Mouse (Mus musculus) adrenal gland (tissue): Measurements from ENCODE around the gene Lin28a.

ENCODE experiments used
- intact Hi-C: fragments of 180-260 bp; cut with DNase I; formaldehyde crosslinking; loops from one replicate; pipeline ENCODE4 v1.15.1; 2025
- long read RNA-seq, 2 experiments: library from polyadenylated mRNA; unstranded; transcript quantifications; one replicate each; pipeline ENCODE4 v2.0.0; 2020; ENCODE audit warnings: borderline replicate concordance in 1 of 2; ENCODE audit not compliant: insufficient replicate concordance in 1 of 2

The Lin28a gene
- long read RNA-seq, experiment 1: 0 reads
- long read RNA-seq, experiment 2: 0 reads

DNA sequence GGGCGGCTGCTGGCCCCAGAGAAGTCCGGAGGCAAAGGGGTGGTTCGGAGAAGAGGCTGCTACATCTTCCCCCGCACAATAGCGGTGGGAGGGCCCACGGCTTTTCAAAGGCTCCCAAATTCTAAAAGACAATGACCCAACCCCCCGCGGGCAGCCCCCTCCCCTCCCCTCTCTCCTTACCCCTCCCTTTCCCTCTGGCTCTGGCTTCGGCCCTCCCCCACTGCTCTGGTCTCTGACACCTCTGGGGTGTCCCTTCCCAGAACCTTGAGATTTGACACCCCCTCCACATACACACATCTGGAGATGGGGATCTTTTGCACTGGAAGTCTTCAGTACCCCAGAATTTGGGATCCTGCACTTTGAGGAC lies at the start of gene Lin28a:
TSS of gene Lin28a (minus strand) at position 63 of the 367 bp plus-strand sequence.
- intact Hi-C loops: no loop called here

DNA sequence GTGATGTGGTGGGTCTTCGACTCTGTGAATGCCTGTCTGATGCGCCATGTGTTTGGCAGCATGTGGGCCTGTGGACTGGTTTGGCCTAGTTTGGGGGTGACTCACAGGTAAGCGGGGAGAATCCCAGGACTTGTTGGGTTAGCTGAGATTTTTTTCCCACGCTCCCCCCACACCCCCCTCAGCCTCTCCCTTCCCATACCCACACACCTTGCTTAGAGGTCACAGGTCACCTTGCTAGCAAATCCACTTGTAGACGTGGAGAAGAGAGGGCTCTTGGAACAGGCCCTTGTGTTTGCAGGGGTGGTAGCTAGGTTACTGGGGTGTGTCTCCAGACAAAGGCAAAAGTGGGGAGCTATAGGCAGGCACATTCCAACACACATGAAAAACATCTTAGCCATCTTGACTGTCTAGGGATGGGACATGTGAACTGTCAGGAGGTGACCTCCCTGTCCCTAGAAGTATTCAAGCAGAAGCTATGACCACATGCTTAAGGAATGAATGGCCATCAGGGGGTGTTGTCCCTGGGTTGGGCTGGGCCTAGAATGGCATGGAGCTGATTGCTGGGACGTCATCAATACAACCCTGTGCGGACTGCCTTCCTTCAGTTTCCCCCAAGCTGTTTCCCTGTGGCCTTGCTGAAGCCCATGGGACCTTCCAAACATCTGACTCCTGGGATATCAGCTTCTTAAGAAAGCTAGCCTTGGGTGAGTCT lies 49.3 kb upstream of the Lin28a start:
- intact Hi-C loops: no loop called here

DNA sequence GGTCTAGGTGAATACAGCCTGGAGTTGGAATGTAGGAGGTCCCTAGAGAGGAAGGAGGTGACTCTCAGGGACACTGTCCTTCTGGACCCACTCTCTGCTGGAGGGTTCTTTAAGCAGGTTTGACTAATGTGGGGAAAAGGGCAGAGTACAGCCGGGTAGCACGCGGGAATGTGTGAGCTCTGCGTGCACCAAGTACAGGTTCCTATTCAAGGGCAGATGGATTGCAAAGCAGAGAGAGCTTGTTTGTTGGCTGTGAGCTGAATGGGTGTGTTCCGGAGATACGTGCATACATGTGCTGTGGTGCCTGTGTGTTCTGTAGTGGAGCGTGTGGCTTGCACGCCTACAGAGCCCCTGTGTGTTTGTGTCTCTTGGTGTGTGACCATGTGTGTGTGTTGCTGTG lies 48.7 kb upstream of the Lin28a start:
- intact Hi-C loops: no loop called here

DNA sequence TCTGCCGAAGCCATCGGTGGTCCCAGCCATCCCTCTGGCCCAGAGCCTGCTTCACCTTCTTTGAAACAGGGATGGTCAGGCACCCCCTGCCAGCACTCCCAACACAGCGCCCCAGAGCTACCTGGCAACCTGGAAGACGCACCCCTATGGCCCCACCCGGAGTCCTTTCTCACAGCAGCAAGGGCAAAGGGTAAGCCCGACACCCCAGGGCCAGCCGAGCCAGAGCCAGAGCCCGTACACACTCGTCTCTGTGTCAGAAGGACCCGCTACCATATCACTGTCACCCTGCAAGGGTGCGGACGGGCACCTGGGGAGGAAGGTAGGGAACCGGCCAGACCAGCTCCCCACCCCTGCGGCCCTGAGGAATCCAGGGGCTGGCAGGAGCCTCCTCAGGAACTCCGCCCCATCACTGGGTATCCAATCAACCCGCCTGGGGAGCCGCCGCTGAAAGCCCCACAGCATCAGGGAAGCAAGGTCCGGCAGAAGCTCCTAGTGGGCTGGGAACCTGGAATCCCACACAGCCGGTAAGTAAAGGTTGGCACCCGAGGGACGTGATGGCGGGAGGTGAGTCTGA lies 46.9 kb upstream of the Lin28a start:
- intact Hi-C loops: no loop called here

DNA sequence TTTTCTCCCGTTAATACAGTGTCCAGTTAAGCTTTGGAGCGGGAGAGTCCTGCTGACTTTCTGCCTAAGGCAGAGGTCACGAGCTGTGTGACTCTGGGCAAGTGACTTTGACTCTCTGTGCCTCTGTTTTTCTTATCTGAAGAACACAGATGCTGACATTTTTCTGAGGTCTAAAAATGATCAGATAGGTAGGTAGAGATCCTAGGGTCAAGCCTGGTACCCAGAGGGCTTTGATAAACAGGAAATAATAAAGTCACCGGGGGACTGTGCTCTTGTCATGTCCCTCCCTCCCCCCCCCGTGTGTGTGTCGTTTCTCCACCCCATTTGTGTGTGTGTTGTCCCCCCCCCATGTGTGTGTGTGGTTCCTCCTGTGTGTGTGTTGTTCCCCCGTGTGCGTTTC lies 43.9 kb upstream of the Lin28a start:
- intact Hi-C loops: no loop called here

DNA sequence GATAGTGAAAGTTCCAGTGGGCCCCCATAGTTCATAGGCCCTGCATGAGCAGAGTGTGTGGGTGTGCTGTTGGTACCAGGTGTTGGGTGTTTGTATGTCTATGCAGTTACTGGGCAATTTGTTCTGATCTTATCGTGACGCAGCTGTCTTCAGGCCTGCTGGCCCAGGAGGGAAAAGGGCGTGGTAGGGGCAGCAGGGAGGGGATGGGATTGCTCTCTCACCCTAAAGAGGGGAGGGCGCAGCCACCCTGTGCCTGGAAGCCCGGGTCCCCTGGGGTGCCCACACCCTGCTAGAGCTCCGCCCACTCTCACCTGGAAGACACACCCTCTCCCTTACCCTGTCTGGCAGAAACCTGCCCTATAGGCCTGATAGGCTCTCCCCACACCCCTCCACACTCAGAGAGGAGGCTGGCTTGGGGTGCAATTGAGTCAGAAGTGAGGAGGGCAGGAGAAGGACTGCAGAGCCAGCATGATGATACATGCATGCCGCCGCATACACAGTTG lies 43.4 kb upstream of the Lin28a start:
- intact Hi-C loops: no loop called here

DNA sequence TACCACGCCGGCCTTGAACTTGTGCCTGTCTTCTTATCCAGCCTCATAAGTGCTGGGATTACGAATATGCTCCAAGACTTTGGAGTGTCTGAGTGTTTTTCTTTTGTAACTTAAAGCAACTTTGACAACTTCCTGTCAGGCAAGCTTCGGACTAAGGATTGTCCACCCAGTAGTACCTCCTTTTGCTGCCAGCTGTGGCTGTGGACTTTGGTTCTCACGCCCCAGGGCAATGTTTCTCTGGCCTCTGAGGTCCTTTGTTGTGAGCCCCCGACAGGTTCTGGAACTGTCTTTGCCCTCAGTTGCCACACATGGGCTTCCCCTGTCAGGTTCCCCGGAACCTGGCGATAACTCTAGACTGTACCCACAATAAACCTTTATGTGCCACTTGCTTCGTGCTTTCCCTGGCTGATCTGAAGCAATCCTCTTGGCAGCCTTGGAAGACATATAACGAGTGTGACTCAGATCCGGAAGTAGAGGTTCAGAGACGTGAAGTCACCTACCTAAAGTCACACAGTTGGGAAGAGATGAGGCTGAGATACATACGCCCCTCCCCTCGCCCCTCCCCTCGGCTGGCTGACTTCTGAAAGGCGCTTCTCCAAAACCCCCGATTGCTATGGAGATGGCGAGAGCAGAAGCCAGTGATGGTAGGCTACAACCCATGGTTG lies 42.7 kb upstream of the Lin28a start:
- intact Hi-C loops: no loop called here

DNA sequence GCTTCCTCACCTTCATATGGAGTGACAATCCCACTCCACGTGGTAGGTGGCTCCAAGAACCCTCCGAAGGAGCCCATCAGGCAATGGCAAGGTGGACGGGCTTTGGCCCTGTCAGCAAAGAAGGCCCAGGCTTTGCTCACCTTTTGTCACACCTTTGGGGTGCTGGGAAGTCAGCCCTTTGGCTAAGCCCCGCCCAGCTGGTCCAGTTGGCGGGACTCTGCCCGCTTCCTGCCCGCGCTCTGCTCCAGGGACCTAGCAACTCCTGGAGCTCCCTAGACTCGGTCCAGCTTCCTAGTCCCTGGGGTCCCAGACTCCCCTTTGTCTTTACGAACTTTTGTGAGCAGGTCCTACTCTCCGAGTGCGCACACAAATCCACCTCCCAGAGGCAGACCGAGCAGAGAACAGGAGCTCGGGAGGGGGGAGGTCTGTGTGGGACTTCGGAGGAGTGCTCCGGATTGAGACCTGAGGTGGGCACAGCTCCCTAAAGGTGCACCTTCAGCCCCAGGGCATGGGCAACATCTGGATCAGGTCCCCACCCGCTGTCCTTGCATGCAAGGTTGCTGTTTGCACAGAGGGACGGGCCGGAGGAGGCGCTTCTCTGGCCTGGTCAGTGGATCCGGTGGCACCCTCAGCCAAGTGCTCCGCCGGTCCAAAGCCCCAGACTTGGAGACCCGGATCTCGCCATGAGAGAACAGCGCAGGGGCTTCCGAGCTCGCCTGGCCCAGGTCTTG lies 41.7 kb upstream of the Lin28a start, which contains the start of gene Crybg2:
TSS of gene Crybg2 (plus strand) at position 681 of the 731 bp plus-strand sequence.
- intact Hi-C loops: no loop called here

DNA sequence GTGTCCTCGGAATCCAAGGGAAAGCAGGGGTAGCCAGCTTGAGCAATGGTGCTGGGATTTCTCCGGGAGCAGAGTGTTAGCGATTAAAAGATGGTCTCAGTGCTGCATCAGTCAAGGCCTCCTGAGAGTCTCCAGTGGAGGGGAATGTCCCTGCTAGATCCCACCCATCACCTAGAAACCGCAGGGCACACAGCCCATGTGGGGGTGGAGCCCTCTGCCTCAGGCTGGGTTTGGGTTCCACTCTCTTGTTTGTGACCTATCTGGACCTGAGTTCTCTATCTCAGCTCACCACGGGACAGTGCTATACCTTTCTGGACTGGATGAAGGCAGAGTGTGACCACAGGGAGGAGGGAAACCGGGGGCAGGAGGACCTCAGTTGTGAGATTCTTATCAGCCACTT lies 40.3 kb upstream of the Lin28a start:
- intact Hi-C loops: no loop called here

DNA sequence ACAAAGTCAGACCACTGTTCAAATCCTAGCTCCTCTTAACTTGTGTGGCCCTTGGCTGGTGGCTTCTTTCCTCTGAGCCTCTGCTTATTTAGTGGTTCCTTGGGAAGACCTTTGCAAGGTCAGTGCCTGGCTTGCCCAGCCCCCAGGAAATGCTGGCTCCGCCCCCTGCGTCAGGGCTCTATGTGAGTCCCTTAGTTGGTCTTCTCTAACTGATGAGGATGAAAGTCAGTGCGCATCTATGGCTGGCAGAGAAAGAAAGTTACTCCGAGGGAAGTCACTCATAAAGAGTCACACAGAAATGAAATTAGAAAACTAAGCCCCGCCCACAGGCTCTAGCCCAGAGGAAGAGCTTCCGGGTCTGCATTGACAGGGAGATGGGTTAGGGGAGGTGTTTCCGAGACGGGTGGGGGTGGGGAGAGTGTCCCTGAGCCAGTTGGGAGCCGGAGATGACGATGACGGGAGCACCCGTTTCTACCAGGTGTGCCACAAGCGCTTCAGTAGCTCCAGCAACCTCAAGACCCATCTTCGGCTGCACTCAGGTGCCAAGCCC lies 39.6 kb upstream of the Lin28a start:
- intact Hi-C loops: no loop called here

DNA sequence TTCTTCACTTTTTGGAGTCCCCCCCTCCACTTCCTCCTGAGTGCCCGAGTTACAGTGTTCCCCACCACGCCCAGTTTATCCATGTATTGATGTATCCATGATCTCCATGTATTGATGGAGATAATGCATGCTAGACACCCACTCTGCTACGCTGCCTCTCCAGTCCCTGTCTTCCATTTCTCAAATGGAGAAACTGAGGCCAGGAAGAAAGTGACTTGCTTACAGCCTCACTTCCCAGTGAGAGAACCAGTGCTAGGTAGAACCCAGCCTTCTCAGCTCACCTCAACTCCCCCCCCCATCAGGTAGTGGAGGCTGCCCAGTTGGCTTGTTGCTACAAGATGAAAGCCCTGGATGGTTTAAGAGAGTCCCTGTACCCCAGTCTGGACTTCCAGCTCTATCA lies 34.9 kb upstream of the Lin28a start, which contains the start of gene Zfp683:
TSS of gene Zfp683 (plus strand) at position 301 of the 400 bp plus-strand sequence.
- intact Hi-C loops: no loop called here

DNA sequence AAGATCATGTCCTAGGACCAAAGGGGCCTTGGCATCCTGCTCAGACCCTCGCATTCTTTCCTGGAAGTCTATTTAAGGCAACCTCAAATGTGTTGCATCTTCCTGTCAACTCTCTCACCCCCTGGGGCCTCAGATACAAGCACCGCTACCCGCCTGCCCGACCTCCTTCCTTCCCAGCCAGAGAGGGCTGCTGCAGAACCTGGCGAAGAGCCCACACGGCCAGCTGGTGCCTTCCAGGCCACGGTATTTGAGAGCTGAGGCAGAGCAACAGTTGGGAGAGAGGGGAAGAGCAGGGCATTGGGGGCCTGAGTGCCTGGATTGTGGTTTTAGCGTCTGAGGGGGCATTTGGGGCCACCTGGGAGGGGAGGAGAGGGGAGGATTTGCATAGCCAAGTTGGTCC lies 33.9 kb upstream of the Lin28a start:
- intact Hi-C loops: no loop called here

DNA sequence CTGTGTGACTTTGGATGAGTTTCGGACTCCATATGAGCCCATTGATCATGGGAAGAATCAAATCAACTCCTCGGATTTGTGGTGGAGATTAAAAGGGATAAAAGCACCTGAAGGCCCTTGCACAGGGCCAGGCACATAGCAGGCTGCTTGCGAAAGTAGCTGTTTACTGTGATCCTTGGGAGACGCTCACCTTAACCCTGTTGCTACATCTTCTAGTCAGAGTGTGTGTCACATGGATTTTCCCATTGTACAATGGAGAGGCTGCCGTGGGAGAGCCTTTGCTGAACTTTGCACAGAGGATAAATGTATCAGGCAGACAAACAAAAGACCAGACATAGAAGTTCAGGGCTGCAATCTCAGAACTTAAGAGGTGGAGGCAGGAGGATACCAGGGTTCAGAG lies 33.3 kb upstream of the Lin28a start:
- intact Hi-C loops: no loop called here

DNA sequence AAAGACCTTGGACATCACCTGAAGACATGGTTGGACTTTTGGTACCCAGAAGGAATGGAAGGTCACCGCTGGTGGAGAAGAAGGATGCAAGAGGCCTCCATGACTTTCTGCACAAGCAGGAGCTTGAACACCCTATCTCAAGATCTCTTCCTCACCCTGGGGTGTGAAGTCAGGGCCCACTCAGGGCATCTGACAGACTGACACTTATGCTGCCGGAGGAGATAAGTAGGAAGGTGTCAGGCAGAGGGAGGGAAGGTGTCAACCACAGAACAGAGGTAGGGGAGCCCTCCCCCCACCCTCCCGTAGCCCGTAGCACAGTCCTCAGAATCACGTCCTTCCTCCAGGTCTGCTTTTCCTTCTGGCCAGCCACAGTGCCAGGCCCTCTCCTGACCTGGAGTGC lies 29.0 kb upstream of the Lin28a start:
- intact Hi-C loops: no loop called here

DNA sequence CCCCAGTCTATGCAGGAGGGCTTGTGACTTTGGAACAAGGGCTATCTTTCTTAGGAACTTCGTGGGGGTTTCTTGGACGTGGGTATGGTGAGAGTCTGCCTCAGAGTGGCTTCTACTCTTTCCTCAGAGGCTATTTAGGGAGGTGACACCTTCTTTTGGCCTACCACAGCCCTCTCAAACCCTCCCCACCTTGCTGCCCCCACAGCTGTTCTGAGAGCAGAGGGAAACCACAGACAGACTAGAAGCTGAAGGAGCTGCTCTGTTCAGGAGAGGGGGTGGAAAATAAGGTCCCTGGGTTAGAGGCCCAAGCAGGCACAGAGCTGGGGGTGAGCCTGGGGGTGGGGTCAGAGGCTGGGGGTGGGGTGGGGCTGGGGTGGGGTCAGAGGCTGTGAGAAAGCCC lies 24.4 kb upstream of the Lin28a start:
- intact Hi-C loops: no loop called here

DNA sequence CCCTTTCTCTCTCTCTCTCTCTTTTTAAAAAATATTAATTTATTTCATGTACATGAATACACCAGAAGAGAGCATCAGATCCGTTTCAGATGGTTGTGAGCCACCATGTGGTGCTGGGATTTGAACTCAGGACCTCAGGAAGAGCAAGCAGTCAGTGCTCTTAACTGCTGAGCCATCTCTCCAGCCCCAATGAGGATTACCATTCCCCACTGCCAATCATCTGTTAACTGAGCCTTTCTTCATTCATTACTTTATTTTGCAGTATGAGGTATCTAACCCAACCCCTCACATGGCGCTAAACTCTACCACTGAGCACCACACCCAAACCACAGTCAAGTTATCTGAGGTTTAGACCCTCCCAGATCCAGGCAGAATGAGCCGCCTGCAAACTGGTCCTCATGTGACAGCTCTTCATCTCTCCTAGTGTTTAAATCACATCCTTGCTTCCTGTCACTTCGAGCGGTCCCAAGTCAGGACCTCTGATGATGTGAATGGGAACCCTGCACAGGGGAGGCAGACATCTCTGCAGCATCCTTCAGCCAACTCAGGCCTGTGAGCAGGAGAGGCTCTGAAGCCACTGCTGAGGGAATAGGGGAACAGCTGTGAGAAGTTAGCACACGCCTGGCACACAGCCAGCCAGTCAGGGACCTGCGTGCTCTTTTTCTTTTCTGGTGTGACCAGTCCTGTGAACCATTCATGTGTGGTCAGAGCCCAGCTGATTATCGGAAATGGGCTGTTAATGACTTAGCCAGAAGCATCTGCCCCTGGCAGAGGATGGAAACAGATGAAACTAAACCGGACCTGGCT lies 22.9 kb upstream of the Lin28a start:
- intact Hi-C loops: no loop called here

DNA sequence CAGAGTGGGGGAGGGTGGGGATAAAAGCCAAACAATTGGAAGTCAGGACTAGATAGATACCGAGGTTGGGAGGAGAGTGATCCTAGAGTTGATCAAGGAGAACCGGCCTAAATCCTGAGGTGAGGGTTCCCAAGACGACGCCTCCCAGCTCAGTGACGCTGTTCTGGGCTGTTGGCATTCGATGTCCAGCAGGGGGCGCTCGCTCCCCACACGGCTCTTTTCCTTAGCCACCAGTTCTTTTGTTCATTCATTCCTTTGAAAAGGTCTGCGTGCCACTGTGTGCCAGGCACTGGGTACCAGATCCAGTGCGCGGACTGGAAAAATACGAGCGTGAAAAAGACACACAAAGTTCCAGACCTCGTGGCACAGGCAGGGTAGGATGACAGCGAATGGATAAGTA lies 17.3 kb upstream of the Lin28a start:
- intact Hi-C loops: loop anchor here (2.0 kb wide), 1 partner anchor 51 kb away; no protein-coding TSS in a partner anchor

DNA sequence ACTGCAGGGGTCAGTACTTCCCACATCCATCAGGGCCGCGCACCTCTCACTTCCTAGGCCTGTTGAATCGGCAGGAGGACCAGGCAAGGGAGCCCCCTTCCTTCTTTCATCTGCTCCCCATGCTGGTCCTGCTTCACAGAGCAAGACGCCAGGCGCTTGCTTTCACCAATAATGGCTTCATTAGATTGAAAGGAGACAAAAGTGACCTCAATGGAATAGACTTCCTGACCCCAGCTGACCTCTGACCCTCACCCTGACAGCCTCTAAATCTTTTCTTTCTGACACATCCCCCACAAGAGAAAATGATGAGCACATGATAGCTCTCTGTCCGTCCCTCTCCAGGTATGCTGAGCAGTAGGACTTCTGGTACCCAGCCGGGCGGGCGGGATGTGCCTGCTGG lies 7.2 kb upstream of the Lin28a start:
- intact Hi-C loops: no loop called here

DNA sequence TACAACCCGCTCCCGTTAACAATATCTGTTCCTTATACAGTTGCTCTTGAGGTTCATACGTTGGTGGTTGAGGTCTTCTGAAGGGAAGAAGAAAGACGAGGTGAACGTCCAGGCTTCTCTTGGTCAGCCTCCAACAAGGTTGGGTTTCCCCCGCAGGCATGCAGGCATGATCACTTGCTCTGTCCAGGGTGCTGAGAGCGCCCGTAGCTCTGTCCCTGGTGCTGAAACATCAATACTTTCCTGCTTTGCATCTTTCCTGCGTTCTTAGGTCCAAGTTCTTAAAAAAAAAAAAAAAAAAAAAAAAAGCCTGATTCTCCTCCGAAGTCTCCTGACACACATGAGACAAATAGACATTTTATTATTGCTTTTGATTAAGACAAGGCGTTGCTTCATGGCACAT lies 2.0 kb upstream of the Lin28a start:
- intact Hi-C loops: no loop called here

DNA sequence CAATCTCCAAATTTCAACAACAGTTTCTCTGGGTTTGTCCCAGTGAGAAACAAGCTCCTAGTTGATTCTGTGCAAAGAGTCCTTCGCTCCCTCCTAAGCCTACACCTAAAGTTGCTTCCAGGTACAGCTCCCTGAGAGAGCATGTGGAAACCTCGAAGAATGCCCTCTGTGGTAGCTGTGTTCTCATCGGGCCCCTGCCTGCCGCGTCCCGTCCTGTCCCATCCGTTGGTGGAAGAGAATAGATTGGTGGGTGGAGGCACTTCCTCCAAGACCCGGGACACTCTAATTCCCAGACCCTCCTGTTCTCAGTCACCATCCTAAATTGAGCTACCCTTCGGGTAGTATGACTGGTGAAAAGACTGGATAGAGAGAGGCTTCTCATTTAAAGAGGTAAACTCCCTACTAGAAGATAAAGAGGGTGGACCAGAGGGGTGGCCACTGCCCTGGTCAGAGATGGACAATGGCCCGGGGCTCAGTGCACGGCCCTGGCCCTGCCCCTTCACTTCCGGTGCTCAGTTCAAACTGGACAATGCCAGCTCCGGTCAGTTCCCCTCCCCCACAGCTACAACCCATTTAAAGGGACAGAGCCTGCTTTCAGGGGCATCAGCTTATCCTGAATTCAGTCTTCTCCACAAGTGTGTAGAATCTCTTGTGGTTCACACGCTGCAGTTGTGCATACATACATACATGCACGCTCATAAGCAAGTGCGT lies 1.2 kb upstream of the Lin28a start:
- intact Hi-C loops: no loop called here
